Mouse (Mus musculus): ENCODE results near the gene Egfl7. TPM values are rescaled to one million over a fixed set of nuclear protein-coding genes. Genes with fewer than 3 reads are reported as not detected.

The Egfl7 gene
- 10 to 100 TPM; 55.1 to 56.1 TPM for total RNA-seq (2021)

GRCm38 (mm10) chr2:26579714-26580113 is at the start of gene Egfl7:
Gene Egfl7, plus strand, starts transcription at chr2:26580014.
- no peak for DNase-seq

GRCm38 (mm10) chr2:26531829-26532228 is 48.0 kb upstream of the Egfl7 start:
- no peak for DNase-seq

- DNase-seq: no peak
Observed at GRCm38 (mm10) chr2:26533249-26533648, 46.6 kb upstream of the Egfl7 start.

GRCm38 (mm10) chr2:26534161-26534560 is 45.7 kb upstream of the Egfl7 start:
- DNase-seq: no peak

GRCm38 (mm10) chr2:26534616-26535015 is 45.2 kb upstream of the Egfl7 start:
- DNase-seq: peak in 1 of 2 experiments; percentile 42

- peak in 1 of 2 experiments; percentile 56 for DNase-seq
Observed at GRCm38 (mm10) chr2:26535517-26536045, 44.2 kb upstream of the Egfl7 start.

GRCm38 (mm10) chr2:26539516-26539915 is 40.3 kb upstream of the Egfl7 start:
- no peak for DNase-seq

- no peak for DNase-seq
Observed at GRCm38 (mm10) chr2:26540721-26541120, 39.1 kb upstream of the Egfl7 start.

GRCm38 (mm10) chr2:26541258-26541910 is 38.4 kb upstream of the Egfl7 start:
- DNase-seq: no peak

- DNase-seq: no peak
Observed at GRCm38 (mm10) chr2:26543155-26543554, 36.7 kb upstream of the Egfl7 start.

- no peak for DNase-seq
Observed at GRCm38 (mm10) chr2:26543768-26544167, 36.0 kb upstream of the Egfl7 start.

GRCm38 (mm10) chr2:26544265-26544664 is 35.5 kb upstream of the Egfl7 start:
- DNase-seq: no peak

- no peak for DNase-seq
Observed at GRCm38 (mm10) chr2:26547481-26547880, 32.3 kb upstream of the Egfl7 start.

- DNase-seq: no peak
Observed at GRCm38 (mm10) chr2:26549801-26550200, 30.0 kb upstream of the Egfl7 start.

- DNase-seq: no peak
Observed at GRCm38 (mm10) chr2:26550205-26550604, 29.6 kb upstream of the Egfl7 start.

GRCm38 (mm10) chr2:26550777-26551176 is 29.0 kb upstream of the Egfl7 start:
- DNase-seq: no peak

GRCm38 (mm10) chr2:26551446-26551845 is 28.4 kb upstream of the Egfl7 start:
- no peak for DNase-seq

GRCm38 (mm10) chr2:26552066-26552465 is 27.7 kb upstream of the Egfl7 start:
- DNase-seq: no peak

- no peak for DNase-seq
Observed at GRCm38 (mm10) chr2:26553904-26554303, 25.9 kb upstream of the Egfl7 start.

GRCm38 (mm10) chr2:26555076-26555475 is 24.7 kb upstream of the Egfl7 start:
- peak; percentile 69 to 73 for DNase-seq

GRCm38 (mm10) chr2:26556535-26556993 is 23.2 kb upstream of the Egfl7 start:
- no peak for DNase-seq

- no peak for DNase-seq
Observed at GRCm38 (mm10) chr2:26560506-26560905, 19.3 kb upstream of the Egfl7 start.

GRCm38 (mm10) chr2:26561351-26562016 is 18.3 kb upstream of the Egfl7 start:
- no peak for DNase-seq

- peak in 1 of 2 experiments; percentile 34 for DNase-seq
Observed at GRCm38 (mm10) chr2:26566221-26566620, 13.6 kb upstream of the Egfl7 start.

Data from layer of hippocampus, postnatal 36 days (tissue).